Mouse (Mus musculus) hindbrain, embryonic 11.5 days (tissue): ENCODE data around the gene Erbb2. TPM values are rescaled to one million over a fixed set of nuclear protein-coding genes. Genes with fewer than 3 reads are reported as not detected.

ENCODE experiments used
- ATAC-seq: fragments of 200-750 bp; cut with Nextera tagmentation; 2 replicates; pipeline ENCODE4 v1.8.0; 2017; ENCODE audit warnings: mild to moderate bottlenecking, moderate TSS enrichment, moderate library complexity; ENCODE audit not compliant: low FRiP score
- DNase-seq: peaks from one replicate; pipeline ENCODE4 v3.0.0-alpha.2; 2015; ENCODE audit warnings: low spot score
- H3K27ac ChIP-seq: fragments of 300-500 bp; sonication (generic); 2 replicates; pipeline ENCODE4 v1.5.1; 2014; ENCODE audit warnings: mild to moderate bottlenecking, low read depth, low read length
- H3K27me3 ChIP-seq: fragments of 300-500 bp; sonication (generic); 2 replicates; pipeline ENCODE4 v1.6.1; 2014; ENCODE audit warnings: mild to moderate bottlenecking, low read length, moderate library complexity, mixed read lengths; ENCODE audit not compliant: control insufficient read depth, insufficient read depth
- H3K36me3 ChIP-seq: fragments of 300-500 bp; sonication (generic); 2 replicates; pipeline ENCODE4 v1.6.1; 2014; ENCODE audit warnings: mild to moderate bottlenecking, low read length, moderate library complexity, mixed read lengths; ENCODE audit not compliant: control insufficient read depth, insufficient read depth
- H3K4me1 ChIP-seq: fragments of 300-500 bp; sonication (generic); replicated peaks from 2 replicates; pipeline ENCODE4 v1.6.1; 2014; ENCODE audit warnings: low read length, mixed read lengths; ENCODE audit not compliant: control insufficient read depth, insufficient read depth
- H3K4me2 ChIP-seq: fragments of 300-500 bp; sonication (generic); replicated peaks from 2 replicates; pipeline ENCODE4 v1.6.1; 2014; ENCODE audit warnings: mild to moderate bottlenecking, low read depth, low read length
- H3K4me3 ChIP-seq: fragments of 300-500 bp; sonication (generic); 2 replicates; pipeline ENCODE4 v1.5.1; 2014; ENCODE audit warnings: low read depth, low read length
- H3K9ac ChIP-seq: fragments of 300-500 bp; sonication (generic); 2 replicates; pipeline ENCODE4 v1.6.1; 2014; ENCODE audit warnings: low read depth, low read length
- H3K9me3 ChIP-seq: fragments of 300-500 bp; sonication (generic); 2 replicates; pipeline ENCODE4 v1.6.1; 2016; ENCODE audit warnings: low read length; ENCODE audit not compliant: control insufficient read depth
- WGBS: fragments of 180-500 bp; shearing (Covaris S2); extraction: QIAGEN DNeasy Blood & Tissue Kit; methylation state at CpG from one replicate; pipeline ENCODE4 v1.1.7; 2014; 5-methylcytosine and 5-hydroxymethylcytosine counted together
- polyA plus RNA-seq: library from polyadenylated mRNA; unstranded; fragments of >200 nt; fragmentation: Nextera tagmentation; extraction: Ambion mirVana; gene quantifications from 2 replicates; pipeline ENCODE4 v1.2.1, GENCODE M21; 2014

Erbb2 gene
- polyA plus RNA-seq, 1 experiment from 2014 or later = 15.5 TPM

DNA sequence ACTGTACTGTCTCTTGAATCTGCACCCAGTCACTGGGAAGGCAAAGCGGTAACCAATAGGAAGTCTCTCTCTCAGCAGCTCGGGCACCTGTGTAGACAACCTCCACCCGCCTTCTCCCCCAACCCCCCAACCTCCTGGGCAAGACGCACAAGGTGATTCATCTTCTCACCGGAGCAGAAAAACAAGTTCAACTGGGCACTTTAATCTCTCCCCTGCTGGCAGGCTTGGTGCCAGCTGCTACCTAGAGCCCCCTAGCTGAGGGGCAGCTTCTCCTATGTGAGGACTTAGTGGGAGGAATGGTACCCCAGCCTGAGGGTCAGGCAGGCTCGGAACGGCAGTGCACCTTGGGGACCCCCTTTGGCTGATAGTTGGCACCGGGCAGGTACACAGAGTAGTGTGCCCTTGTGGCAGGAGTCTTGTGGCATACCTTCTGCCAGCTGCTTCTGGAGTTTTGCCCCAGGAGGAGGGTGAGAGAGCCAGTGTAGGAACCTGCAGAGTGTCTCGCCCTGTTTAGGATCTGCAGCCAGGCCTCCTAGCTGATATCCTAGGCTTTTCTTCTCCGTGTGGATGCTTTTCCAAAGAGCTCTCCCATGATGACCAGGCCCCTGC is 6.8 kb downstream of the Erbb2 start:
- Histone ChIP-seq H3K36me3 (no peaks in the 10 kb centered on the region), H3K4me2 (no peak overlapping the region), H3K9me3 (no peaks in the 10 kb centered on the region), H3K4me3 (no peak overlapping the region), H3K9ac (no peak overlapping the region), H3K27me3 (no peaks in the 10 kb centered on the region), H3K27ac (no peak overlapping the region), H3K4me1 (no peaks in the 10 kb centered on the region; the same call in 1 of the 2 replicates)
- ATAC-seq (no peak), DNase-seq (no peak)
- 78% methylated on average over 10 of the region's 10 CpGs for WGBS

DNA sequence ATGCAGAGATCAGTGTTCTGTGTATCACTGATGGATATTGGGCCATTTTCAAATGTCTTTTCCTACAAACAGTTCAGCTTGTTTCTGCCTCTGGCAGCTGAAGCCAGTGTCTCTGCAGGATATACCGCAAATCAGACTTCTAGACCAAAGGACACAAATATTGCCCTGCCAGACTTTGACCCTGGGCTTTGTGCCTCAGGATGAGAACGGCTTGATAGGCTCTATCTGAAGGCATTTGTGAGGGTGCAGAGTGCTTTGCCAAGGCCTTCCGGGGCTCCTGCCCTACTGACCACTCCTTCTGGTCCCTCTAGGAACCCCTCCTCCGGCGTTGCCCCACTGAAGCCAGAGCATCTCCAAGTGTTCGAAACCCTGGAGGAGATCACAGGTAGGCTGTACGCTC is 14.3 kb downstream of the Erbb2 start:
- no peak overlapping the region for H3K27ac ChIP-seq
- H3K4me3 ChIP-seq = no peak overlapping the region
- H3K9ac ChIP-seq = no peak overlapping the region
- no peaks in the 10 kb centered on the region for H3K9me3 ChIP-seq
- 96% methylated on average over 7 of the region's 7 CpGs for WGBS
- H3K27me3 ChIP-seq = no peaks in the 10 kb centered on the region
- H3K4me1 ChIP-seq = no peaks in the 10 kb centered on the region
- no peak for DNase-seq
- H3K4me2 ChIP-seq = no peak overlapping the region
- H3K36me3 ChIP-seq = no peaks in the 10 kb centered on the region
- ATAC-seq = no peak

GRCm38 (mm10) chr11:98428436-98428835 is 16.2 kb downstream of the Erbb2 start:
- Histone ChIP-seq H3K4me3 (no peak overlapping the region), H3K27ac (no peak overlapping the region), H3K36me3 (no peaks in the 10 kb centered on the region), H3K27me3 (no peaks in the 10 kb centered on the region), H3K9ac (no peak overlapping the region), H3K4me1 (no peaks in the 10 kb centered on the region), H3K9me3 (no peaks in the 10 kb centered on the region), H3K4me2 (no peak overlapping the region)
- 89% methylated on average over 5 of the region's 5 CpGs for WGBS
- no peak for DNase-seq
- no peak for ATAC-seq

- Histone ChIP-seq H3K27ac (no peak overlapping the region), H3K4me2 (no peak overlapping the region), H3K27me3 (no peaks in the 10 kb centered on the region), H3K36me3 (no peaks in the 10 kb centered on the region), H3K9me3 (no peaks in the 10 kb centered on the region), H3K9ac (no peak overlapping the region), H3K4me1 (no peaks in the 10 kb centered on the region), H3K4me3 (no peak overlapping the region)
- WGBS = 84% methylated on average over 9 of the region's 9 CpGs
- DNase-seq = no peak
- ATAC-seq = no peak
Observed at GRCm38 (mm10) chr11:98431743-98432502, 19.7 kb downstream of the Erbb2 start.

- H3K4me1 ChIP-seq = no peaks in the 10 kb centered on the region
- H3K36me3 ChIP-seq = no peaks in the 10 kb centered on the region
- no peaks in the 10 kb centered on the region for H3K9me3 ChIP-seq
- no peaks in the 10 kb centered on the region for H3K27me3 ChIP-seq
- ATAC-seq = no peak
- no peak for DNase-seq
- H3K4me3 ChIP-seq = no peak overlapping the region
- no peak overlapping the region for H3K9ac ChIP-seq
- H3K27ac ChIP-seq = no peak overlapping the region
- WGBS = 90% methylated on average over 9 of the region's 9 CpGs
- H3K4me2 ChIP-seq = no peak overlapping the region
Observed at GRCm38 (mm10) chr11:98435723-98436122, 23.5 kb downstream of the Erbb2 start.

DNA sequence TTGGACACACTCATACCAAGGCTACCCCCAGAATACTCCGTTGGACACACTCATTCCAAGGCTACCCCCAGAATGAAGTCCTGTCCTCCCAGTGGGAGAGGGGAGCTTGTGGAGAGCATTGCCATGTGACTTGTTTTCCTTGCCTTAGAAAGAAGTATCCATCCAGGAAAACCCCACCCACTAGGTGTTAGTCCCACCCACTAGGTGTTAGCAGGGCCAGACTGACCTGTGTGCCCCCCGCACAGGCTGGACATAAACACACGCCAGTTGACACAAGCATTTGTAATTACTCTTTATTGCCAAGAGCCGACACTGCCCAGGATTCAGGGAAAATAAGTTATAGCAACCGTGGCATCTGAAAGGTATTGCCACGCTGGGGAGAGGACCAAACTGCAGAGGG is 25.2 kb downstream of the Erbb2 start:
- Histone ChIP-seq H3K4me2 (no peak overlapping the region), H3K36me3 (no peaks in the 10 kb centered on the region)
- WGBS = 89% methylated on average over 6 of the region's 6 CpGs

DNA sequence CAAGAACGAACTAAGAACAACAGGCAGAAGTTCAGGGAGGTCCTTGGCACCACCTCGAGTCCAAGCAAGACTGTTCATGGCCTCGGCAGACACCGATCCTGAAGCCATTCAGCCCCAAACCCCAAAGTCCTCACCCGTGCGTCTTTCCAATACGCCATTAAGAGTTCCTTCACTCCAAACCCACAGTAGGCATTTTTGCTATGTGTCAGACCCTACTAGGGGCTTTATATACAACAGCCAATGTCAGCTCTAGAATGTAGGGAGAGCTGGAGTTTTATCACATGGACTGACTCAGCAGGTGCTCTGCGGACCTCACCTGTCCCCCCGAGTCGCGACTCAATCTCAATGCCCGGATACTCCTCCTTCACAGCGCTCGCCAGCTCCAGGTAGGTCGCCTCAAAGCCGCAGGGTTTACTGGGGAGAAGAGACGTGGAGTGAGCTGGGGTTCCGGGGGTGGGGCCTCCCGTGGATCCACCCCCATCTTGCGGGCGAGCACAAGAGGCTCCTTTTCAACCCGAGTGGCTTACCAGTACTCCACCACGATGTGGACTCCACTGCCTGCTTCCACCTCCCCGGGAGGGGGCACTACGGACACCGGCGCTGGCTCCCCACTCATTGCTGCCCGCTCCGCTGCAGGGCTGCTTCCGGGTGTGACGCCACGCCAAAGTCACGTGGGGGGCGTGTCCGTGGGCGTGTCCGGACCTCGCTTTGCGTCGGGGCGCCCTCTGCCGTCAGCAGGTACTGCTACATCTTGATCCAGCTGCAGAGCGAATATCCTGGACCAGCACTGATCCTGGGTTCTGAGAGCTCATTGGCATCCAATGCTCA is 26.3 kb downstream of the Erbb2 start, which contains the start of gene Mien1:
Gene Mien1, minus strand, starts transcription at position 661 of the 828 bp plus-strand sequence.
- Histone ChIP-seq H3K4me1 (no peaks in the 10 kb centered on the region), H3K27me3 (no peaks in the 10 kb centered on the region), H3K4me3 (peak within 1 kb of the TSS; percentile 63), H3K9ac (peak within 1 kb of the TSS; percentile 62), H3K27ac (no peak within 1 kb of the TSS), H3K4me2 (peak within 1 kb of the TSS; percentile 79), H3K36me3 (no peaks in the 10 kb centered on the region), H3K9me3 (no peaks in the 10 kb centered on the region)
- DNase-seq = peak; percentile 98
- ATAC-seq = peak; percentile 87
- WGBS = 3% methylated on average over 43 of the region's 43 CpGs

More for the DNA sequence above, 25.2 kb downstream of the Erbb2 start:
- DNase-seq (no peak), ATAC-seq (no peak)
- Histone ChIP-seq H3K27me3 (no peaks in the 10 kb centered on the region), H3K9ac (no peak overlapping the region), H3K27ac (no peak overlapping the region), H3K4me3 (no peak overlapping the region; the same call in 1 of the 2 replicates), H3K9me3 (no peaks in the 10 kb centered on the region), H3K4me1 (no peaks in the 10 kb centered on the region)

GRCm38 (mm10) chr11:98443688-98444087 is 31.4 kb downstream of the Erbb2 start:
- no peak overlapping the region for H3K4me3 ChIP-seq
- DNase-seq (no peak), ATAC-seq (no peak)
- H3K9me3 ChIP-seq = no peaks in the 10 kb centered on the region
- peaks cover 20% of the 10 kb centered on the region for H3K27me3 ChIP-seq
- H3K27ac ChIP-seq = no peak overlapping the region
- WGBS = 97% methylated on average over 1 of the region's 1 CpGs
- peaks cover 4% of the 10 kb centered on the region; the same call in 1 of the 2 replicates for H3K4me1 ChIP-seq
- no peak overlapping the region for H3K4me2 ChIP-seq
- no peaks in the 10 kb centered on the region for H3K36me3 ChIP-seq
- H3K9ac ChIP-seq = no peak overlapping the region
